Mouse (Mus musculus) brown adipose tissue, adult 24 weeks (tissue): ENCODE data around the gene B4gat1. TPM values are rescaled to one million over a fixed set of nuclear protein-coding genes. Genes with fewer than 3 reads are reported as not detected.
A peak's percentile ranks its signal among the peaks of the same experiment; 100 is the strongest.

ENCODE experiments used
- H3K27ac ChIP-seq: fragments of 200-500 bp; replicated peaks from 2 replicates; pipeline ENCODE4 v1.5.1; 2012; ENCODE audit warnings: low read depth, mild to moderate bottlenecking, low read length
- H3K4me1 ChIP-seq: fragments of 200-500 bp; 2 replicates; pipeline ENCODE4 v1.6.1; 2012; ENCODE audit warnings: low read length, mixed read lengths; ENCODE audit not compliant: control insufficient read depth, insufficient read depth, insufficient read length
- H3K4me3 ChIP-seq: fragments of 200-500 bp; 2 replicates; pipeline ENCODE4 v1.5.1; 2012; ENCODE audit warnings: low read depth, mild to moderate bottlenecking, low read length, moderate library complexity; ENCODE audit not compliant: insufficient read depth
- polyA plus RNA-seq: library from polyadenylated mRNA; stranded (reverse); fragments of >200 nt; gene quantifications from 2 replicates; pipeline ENCODE4 v1.2.4, GENCODE M21; 2012; ENCODE audit not compliant: missing spikeins, insufficient read depth, insufficient read length

The B4gat1 gene
- polyA plus RNA-seq, 1 experiment: 10.3 TPM

- Histone ChIP-seq H3K27ac (no peak overlapping the region), H3K4me1 (no peaks in the 10 kb centered on the region), H3K4me3 (no peak overlapping the region)
These were observed 22.3 kb upstream of the B4gat1 start for GRCm38 (mm10) chr19:5016221-5016742.

DNA sequence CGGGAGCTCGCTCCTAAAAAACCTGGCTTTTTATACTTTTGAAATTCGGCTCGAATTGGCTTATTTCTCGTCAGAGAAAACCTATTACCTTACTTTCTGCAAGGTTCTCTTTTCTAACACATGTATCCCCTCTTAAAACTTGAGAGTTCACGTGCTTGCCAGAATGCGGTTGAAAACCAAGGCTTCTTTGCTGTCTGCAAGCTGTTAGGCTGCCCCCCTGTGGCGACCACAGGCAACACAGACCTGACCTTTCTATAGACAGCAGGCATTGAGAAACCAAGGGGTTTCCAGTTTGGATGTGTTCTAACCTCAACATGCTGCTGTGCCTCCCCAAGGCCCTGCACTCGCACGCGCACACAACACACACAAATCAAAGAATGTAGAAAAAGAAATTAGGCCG lies 21.8 kb upstream of the B4gat1 start:
- no peak overlapping the region for H3K4me3 ChIP-seq
- no peak overlapping the region for H3K27ac ChIP-seq
- H3K4me1 ChIP-seq: no peaks in the 10 kb centered on the region

DNA sequence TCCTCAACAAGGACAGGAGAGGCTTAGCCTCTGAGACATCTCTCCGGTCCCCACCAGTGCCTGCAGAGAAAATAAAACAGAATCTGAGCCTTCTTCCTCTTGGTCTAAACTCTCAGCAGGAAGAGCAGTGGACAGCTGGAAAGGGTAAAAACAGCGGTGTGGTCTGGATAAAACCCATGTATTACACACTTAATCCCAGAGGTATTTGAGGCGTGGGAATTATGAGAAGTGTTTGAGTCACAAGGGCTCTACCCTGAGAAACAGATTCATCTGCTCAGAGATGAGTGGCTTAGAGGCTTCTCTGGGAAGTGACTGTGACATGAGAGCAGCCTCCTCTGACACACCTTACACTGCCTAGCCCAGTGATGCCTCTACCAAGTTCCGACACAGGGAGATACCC lies 21.0 kb upstream of the B4gat1 start:
- Histone ChIP-seq H3K27ac (no peak overlapping the region), H3K4me1 (no peaks in the 10 kb centered on the region), H3K4me3 (no peak overlapping the region)

- Histone ChIP-seq H3K4me1 (no peaks in the 10 kb centered on the region), H3K27ac (no peak overlapping the region), H3K4me3 (no peak overlapping the region)
These were observed 20.4 kb upstream of the B4gat1 start for GRCm38 (mm10) chr19:5018191-5018590.

DNA sequence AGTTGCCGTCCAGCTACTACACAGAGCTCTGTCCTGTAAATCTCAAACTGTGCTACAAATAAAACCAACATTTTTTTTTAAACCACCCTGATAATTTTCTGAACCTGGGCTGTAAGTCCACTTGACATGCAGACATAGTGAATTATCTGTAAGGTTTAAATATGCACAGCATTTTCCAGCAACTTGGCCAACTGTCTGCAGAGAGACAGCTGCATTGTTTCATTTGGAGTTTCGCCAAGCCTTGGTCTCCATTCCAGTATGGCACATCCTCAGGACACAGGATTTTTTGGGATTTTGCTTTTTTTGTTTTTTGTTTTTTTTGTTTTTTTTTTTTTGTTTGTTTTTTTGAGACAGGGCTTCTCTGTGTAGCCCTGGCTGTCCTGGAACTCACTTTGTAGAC lies 17.2 kb upstream of the B4gat1 start:
- peaks cover 4% of the 10 kb centered on the region; the same call in 1 of the 2 replicates for H3K4me1 ChIP-seq
- H3K27ac ChIP-seq: no peak overlapping the region
- no peak overlapping the region for H3K4me3 ChIP-seq

DNA sequence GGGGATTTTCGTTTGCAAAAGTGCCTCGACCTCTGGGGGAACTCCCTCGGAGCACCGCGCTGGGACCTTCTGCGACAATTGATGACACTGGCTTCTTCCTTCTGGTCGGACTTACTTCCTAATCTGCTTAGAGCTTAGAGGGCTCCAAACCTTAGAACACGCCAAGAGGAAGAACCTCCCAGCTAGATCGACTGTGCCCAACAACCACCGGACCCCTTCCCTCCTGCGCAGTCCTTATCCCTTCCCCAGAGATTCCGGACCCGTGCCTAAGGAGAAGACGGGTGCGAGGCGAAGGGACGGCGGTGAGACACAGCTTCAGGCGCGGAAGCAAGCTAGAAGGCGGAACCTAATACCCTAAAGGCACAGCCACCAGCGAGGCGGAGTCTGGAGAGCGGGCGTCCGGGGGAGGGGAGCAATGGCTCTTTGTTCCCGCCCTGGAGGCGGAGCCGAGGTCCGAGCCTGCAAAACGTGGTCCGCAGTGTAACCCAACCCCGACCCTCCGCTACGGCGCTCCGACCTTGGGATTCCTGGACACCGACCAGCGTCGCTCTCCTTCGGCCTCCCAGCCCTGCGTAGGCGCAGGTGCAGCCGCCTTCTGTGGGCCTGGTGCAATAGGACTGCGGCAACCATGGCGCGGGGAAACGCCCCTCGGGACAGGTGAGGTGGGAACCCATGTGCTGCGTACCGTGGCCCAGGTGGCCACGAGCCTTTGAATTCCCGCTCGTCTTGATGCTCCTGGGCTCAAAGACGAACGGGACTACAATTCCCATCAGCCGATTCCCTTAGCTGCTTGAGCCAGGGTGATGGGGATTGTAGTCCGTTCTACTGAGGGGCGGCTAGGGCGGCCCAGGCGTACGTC lies 14.8 kb upstream of the B4gat1 start, which contains the start of gene Slc29a2:
Slc29a2 (plus strand) TSS at position 240 of the 859 bp plus-strand sequence.
- peaks cover 4% of the 10 kb centered on the region; the same call in 1 of the 2 replicates for H3K4me1 ChIP-seq

GRCm38 (mm10) chr19:5026111-5026510 lies 12.5 kb upstream of the B4gat1 start:
- Histone ChIP-seq H3K4me3 (no peak overlapping the region), H3K27ac (no peak overlapping the region), H3K4me1 (peaks cover 4% of the 10 kb centered on the region; the same call in 1 of the 2 replicates)

More for the DNA sequence above, 14.8 kb upstream of the B4gat1 start, which contains the start of gene Slc29a2:
- peak within 1 kb of the TSS; percentile 71 for H3K27ac ChIP-seq
- H3K4me3 ChIP-seq: peak within 1 kb of the TSS; percentile 83

GRCm38 (mm10) chr19:5032686-5033085 lies 5.9 kb upstream of the B4gat1 start:
- no peak overlapping the region for H3K27ac ChIP-seq

DNA sequence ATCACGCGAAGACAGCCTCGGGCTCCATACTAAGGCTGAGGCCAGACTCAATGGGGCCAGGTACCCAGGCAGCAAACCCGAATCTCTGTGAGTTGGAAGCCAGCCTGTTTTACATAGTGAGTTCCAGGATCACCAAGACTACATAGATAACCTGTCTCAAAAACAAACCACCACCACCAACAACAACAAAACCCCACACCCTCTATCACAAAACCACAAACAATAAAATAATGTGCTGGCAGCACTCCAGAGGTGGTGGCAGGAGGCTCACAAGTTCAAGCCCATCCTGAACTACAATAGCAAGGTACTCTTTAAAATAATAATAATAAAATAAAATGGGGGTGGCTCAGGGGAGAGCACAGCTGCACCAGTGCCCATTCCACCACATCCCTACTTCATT lies 2.0 kb upstream of the B4gat1 start:
- Histone ChIP-seq H3K4me3 (no peak overlapping the region), H3K4me1 (peaks cover 8% of the 10 kb centered on the region), H3K27ac (no peak overlapping the region)

More at GRCm38 (mm10) chr19:5032686-5033085, 5.9 kb upstream of the B4gat1 start:
- Histone ChIP-seq H3K4me1 (no peaks in the 10 kb centered on the region), H3K4me3 (no peak overlapping the region)

DNA sequence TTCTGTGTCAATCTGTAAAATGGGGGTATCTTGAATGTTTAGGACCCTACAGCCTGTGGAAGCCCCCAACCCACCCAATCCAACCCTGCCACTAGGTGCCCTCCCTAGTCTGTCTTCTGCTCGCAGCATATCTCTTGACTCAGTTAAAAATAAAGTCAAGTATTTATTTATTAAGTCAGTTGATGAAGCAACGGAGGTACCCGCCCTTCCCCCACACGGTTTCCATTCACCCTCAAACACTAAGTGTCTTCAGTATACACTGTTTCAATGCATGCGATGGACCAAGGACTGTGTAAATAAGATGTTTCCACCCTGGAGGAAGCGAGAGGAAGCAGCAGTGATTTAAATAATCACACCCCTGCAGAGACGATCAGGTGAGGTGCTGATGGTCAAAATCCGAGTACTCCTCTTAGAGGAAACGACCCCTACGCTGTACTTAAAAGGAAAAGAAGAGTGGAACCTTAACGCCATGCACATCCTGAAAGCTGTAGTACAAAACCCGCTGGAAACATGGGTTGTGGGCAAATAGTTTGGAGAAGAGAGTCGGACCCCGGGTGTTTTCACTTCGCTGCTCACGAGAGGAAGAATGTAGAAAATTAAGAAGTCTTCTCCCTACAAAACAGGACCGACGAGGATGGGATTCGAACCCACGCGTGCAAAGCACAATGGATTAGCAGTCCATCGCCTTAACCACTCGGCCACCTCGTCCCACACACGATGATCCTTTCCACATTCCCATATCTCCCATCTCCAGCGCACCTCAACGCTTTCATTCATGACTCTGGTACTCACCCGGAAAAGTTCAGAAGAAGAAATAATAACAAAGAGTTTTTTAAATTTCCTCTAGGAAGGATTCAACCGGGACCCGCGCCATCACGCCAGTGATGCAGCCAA lies 701 bp upstream of the B4gat1 start:
- no peak overlapping the region for H3K27ac ChIP-seq
- peak overlapping the region; percentile 73 for H3K4me3 ChIP-seq
- peaks cover 8% of the 10 kb centered on the region for H3K4me1 ChIP-seq

DNA sequence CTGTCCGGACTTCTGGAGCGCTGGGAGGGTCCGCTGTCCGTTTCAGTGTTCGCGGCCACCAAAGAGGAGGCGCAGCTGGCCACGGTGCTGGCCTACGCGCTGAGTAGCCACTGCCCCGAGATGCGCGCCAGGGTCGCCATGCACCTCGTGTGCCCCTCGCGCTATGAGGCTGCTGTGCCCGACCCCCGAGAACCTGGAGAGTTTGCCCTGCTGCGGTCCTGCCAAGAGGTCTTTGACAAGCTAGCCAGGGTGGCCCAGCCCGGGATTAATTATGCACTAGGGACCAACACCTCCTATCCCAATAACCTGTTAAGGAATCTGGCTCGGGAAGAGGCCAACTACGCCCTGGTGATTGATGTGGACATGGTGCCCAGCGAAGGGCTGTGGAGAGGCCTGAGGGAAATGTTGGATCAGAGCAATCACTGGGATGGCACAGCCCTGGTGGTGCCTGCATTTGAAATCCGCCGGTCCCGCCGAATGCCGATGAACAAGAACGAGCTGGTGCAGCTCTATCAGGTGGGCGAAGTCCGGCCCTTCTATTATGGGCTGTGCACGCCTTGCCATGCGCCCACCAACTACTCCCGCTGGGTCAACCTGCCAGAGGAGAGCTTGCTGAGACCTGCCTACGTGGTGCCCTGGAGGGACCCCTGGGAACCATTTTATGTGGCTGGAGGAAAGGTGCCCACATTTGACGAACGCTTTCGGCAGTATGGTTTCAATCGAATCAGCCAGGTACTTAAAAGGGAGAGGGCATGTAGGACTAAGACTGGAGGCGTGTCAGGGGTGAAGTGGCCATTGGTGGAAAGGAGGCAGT lies 882 bp downstream of the B4gat1 start:
- peak overlapping the region; percentile 73 for H3K4me3 ChIP-seq
- H3K4me1 ChIP-seq: peaks cover 8% of the 10 kb centered on the region
- H3K27ac ChIP-seq: no peak overlapping the region

GRCm38 (mm10) chr19:5040862-5041523 lies 2.4 kb downstream of the B4gat1 start, which contains the start of gene Brms1:
Gene Brms1, plus strand, starts transcription at chr19:5041354.
- Histone ChIP-seq H3K4me1 (peaks cover 8% of the 10 kb centered on the region), H3K27ac (peak within 1 kb of the TSS; percentile 75), H3K4me3 (peak within 1 kb of the TSS; percentile 94)

DNA sequence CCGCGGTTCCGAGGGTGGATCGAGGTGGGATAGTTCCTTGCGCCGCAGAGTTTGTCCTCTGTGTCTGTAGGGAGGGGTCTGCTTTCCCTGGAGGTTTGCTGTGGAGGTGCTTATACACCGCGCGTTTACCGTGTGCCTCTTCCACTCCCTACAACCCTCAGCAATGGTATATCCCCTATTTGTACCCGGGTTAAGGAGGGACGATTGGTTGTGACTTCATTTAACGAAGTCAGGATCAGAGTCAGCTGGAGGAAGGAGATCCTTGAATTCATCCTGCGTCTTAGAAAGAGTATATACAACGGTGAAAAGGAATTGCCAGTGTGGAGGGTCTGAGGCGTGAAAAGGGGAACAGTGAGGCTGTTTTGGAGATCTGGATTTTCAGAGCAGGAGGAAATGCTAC lies 3.0 kb downstream of the B4gat1 start:
- peak overlapping the region; percentile 62; the same call in 1 of the 2 replicates for H3K27ac ChIP-seq
- peak overlapping the region; percentile 94 for H3K4me3 ChIP-seq
- H3K4me1 ChIP-seq: peaks cover 8% of the 10 kb centered on the region

DNA sequence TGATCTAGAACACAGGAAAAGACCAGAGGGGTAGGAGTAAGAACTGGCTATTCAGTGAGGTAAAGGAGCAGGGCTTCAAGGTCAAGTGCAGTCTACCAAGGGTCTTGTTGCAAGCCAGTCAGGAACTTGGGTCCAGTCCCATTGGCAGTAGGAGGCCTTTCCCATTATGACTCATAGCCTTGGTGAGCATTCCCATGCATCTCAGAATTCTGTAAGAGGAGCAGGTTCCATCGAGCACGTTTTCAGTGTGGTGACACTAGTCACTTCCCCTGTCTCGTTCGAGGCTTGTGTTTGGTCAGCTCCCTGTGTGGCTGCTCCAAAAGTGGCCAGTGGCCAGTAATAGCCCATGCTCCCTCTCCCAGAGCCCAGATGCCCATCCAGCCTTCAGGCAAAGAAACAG lies 6.9 kb downstream of the B4gat1 start:
- Histone ChIP-seq H3K4me1 (no peaks in the 10 kb centered on the region; the same call in 1 of the 2 replicates), H3K27ac (no peak overlapping the region), H3K4me3 (no peak overlapping the region)
